Mouse (Mus musculus): ENCODE measurements around the gene Lpar3. TPM values are rescaled to one million over a fixed set of nuclear protein-coding genes. Genes with fewer than 3 reads are reported as not detected.
A peak's percentile ranks its signal among the peaks of the same experiment; 100 is the strongest.

The Lpar3 gene
- polyA plus RNA-seq, 1 experiment from 2014 or later = 2.4 TPM

GRCm38 (mm10) chr3:146186033-146186432 is 34.7 kb upstream of the Lpar3 start:
- Histone ChIP-seq H3K9ac (ENCODE audit: low read length) (no peak overlapping the region), H3K9me3 (ENCODE audit: control insufficient read depth, low read length) (no peaks in the 10 kb centered on the region), H3K4me3 (ENCODE audit: low read depth, low read length) (no peak overlapping the region), H3K4me2 (ENCODE audit: low read depth) (no peak overlapping the region), H3K27me3 (ENCODE audit: control insufficient read depth, insufficient read depth, low read length) (0 out of 2 replicates have a peak, but pooled peaks cover 2% of the 10 kb centered on the region), H3K4me1 (ENCODE audit: control insufficient read depth, insufficient read depth, low read length) (no peaks in the 10 kb centered on the region), H3K36me3 (ENCODE audit: control insufficient read depth, insufficient read depth, low read length) (no peaks in the 10 kb centered on the region), H3K27ac (ENCODE audit: low read depth, low read length) (no peak overlapping the region)
- DNase-seq (ENCODE audit: low spot score) (no peak), ATAC-seq (ENCODE audit: insufficient read depth, low FRiP score, low TSS enrichment) (no peak)
- WGBS = 75% methylated on average over 10 of the region's 10 CpGs

DNA sequence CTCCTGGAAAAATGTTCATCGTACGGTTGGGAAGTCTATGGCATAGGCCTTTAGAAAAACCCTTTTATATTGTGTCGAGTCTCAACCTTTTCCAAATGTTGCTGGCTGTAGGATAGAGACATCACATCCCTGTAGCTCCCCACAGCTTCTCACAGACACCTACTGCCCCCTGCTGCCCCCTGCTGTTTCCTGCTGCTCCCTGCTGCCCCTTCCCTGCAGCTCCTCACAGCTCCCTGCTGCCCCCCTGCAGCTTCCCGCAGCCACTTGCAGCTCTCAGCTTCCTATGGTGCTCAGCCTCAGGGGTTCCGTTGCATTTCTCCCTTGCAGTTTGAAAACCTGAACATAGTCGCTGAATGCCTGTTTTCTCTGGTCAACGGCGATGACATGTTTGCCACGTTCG is 30.8 kb upstream of the Lpar3 start:
- Histone ChIP-seq H3K9ac (ENCODE audit: low read length) (no peak overlapping the region), H3K4me2 (ENCODE audit: low read depth) (no peak overlapping the region), H3K27ac (ENCODE audit: low read depth, low read length) (no peak overlapping the region), H3K27me3 (ENCODE audit: control insufficient read depth, insufficient read depth, low read length) (0 out of 2 replicates have a peak, but pooled peaks cover 2% of the 10 kb centered on the region), H3K4me3 (ENCODE audit: low read depth, low read length) (no peak overlapping the region), H3K9me3 (ENCODE audit: control insufficient read depth, low read length) (no peaks in the 10 kb centered on the region), H3K36me3 (ENCODE audit: control insufficient read depth, insufficient read depth, low read length) (no peaks in the 10 kb centered on the region), H3K4me1 (ENCODE audit: control insufficient read depth, insufficient read depth, low read length) (no peaks in the 10 kb centered on the region)
- ATAC-seq (ENCODE audit: insufficient read depth, low FRiP score, low TSS enrichment) = no peak
- WGBS = 66% methylated on average over 10 of the region's 10 CpGs
- no peak for DNase-seq (ENCODE audit: low spot score)

DNA sequence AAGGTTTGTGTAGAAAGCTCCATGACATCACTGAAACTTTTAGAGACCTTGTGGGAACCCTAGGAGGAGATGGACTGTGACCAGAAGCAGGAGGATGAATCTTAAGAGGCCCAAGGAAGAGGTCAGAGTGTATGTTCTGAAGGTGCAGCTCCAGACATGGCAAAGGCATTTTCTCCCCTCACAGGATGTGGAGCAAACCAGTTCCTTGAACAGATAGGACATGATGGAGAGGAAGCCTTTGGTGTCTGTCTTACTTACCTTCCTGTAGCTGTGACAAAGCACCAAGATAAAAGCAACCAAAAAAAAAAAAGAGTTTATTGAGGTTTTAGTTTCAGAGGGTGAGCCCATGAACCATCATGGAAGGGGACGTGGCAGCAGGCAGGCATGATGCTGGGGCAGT is 28.3 kb upstream of the Lpar3 start:
- no peak overlapping the region for H3K4me2 ChIP-seq (ENCODE audit: low read depth)
- no peak overlapping the region for H3K9ac ChIP-seq (ENCODE audit: low read length)
- no peak overlapping the region for H3K27ac ChIP-seq (ENCODE audit: low read depth, low read length)
- 87% methylated on average over 1 of the region's 1 CpGs for WGBS
- DNase-seq (ENCODE audit: low spot score) = no peak
- no peaks in the 10 kb centered on the region for H3K9me3 ChIP-seq (ENCODE audit: control insufficient read depth, low read length)
- 0 out of 2 replicates have a peak, but pooled peaks cover 4% of the 10 kb centered on the region for H3K4me1 ChIP-seq (ENCODE audit: control insufficient read depth, insufficient read depth, low read length)
- H3K36me3 ChIP-seq (ENCODE audit: control insufficient read depth, insufficient read depth, low read length) = no peaks in the 10 kb centered on the region
- ATAC-seq (ENCODE audit: insufficient read depth, low FRiP score, low TSS enrichment) = no peak
- 0 out of 2 replicates have a peak, but pooled peaks cover 3% of the 10 kb centered on the region for H3K27me3 ChIP-seq (ENCODE audit: control insufficient read depth, insufficient read depth, low read length)
- no peak overlapping the region for H3K4me3 ChIP-seq (ENCODE audit: low read depth, low read length)

- Histone ChIP-seq H3K4me3 (ENCODE audit: low read depth, low read length) (no peak overlapping the region), H3K4me1 (ENCODE audit: control insufficient read depth, insufficient read depth, low read length) (peaks cover 9% of the 10 kb centered on the region; the same call in 1 of the 2 replicates), H3K9me3 (ENCODE audit: control insufficient read depth, low read length) (no peaks in the 10 kb centered on the region), H3K27ac (ENCODE audit: low read depth, low read length) (no peak overlapping the region), H3K4me2 (ENCODE audit: low read depth) (no peak overlapping the region), H3K9ac (ENCODE audit: low read length) (no peak overlapping the region), H3K27me3 (ENCODE audit: control insufficient read depth, insufficient read depth, low read length) (0 out of 2 replicates have a peak, but pooled peaks cover 3% of the 10 kb centered on the region), H3K36me3 (ENCODE audit: control insufficient read depth, insufficient read depth, low read length) (no peaks in the 10 kb centered on the region)
- 85% methylated on average over 5 of the region's 5 CpGs for WGBS
- DNase-seq (ENCODE audit: low spot score) (no peak), ATAC-seq (ENCODE audit: insufficient read depth, low FRiP score, low TSS enrichment) (no peak)
Observed at GRCm38 (mm10) chr3:146195153-146195552, 25.6 kb upstream of the Lpar3 start.

- H3K4me1 ChIP-seq (ENCODE audit: control insufficient read depth, insufficient read depth, low read length) = peaks cover 9% of the 10 kb centered on the region; the same call in 1 of the 2 replicates
- no peaks in the 10 kb centered on the region for H3K9me3 ChIP-seq (ENCODE audit: control insufficient read depth, low read length)
- no peak overlapping the region for H3K27ac ChIP-seq (ENCODE audit: low read depth, low read length)
- H3K4me3 ChIP-seq (ENCODE audit: low read depth, low read length) = no peak overlapping the region
- no peak overlapping the region for H3K9ac ChIP-seq (ENCODE audit: low read length)
- no peak overlapping the region for H3K4me2 ChIP-seq (ENCODE audit: low read depth)
- ATAC-seq (ENCODE audit: insufficient read depth, low FRiP score, low TSS enrichment) (no peak), DNase-seq (ENCODE audit: low spot score) (no peak)
- WGBS = 56% methylated on average over 6 of the region's 6 CpGs
- H3K27me3 ChIP-seq (ENCODE audit: control insufficient read depth, insufficient read depth, low read length) = 0 out of 2 replicates have a peak, but pooled peaks cover 3% of the 10 kb centered on the region
- H3K36me3 ChIP-seq (ENCODE audit: control insufficient read depth, insufficient read depth, low read length) = no peaks in the 10 kb centered on the region
Observed at GRCm38 (mm10) chr3:146196301-146196700, 24.5 kb upstream of the Lpar3 start.

DNA sequence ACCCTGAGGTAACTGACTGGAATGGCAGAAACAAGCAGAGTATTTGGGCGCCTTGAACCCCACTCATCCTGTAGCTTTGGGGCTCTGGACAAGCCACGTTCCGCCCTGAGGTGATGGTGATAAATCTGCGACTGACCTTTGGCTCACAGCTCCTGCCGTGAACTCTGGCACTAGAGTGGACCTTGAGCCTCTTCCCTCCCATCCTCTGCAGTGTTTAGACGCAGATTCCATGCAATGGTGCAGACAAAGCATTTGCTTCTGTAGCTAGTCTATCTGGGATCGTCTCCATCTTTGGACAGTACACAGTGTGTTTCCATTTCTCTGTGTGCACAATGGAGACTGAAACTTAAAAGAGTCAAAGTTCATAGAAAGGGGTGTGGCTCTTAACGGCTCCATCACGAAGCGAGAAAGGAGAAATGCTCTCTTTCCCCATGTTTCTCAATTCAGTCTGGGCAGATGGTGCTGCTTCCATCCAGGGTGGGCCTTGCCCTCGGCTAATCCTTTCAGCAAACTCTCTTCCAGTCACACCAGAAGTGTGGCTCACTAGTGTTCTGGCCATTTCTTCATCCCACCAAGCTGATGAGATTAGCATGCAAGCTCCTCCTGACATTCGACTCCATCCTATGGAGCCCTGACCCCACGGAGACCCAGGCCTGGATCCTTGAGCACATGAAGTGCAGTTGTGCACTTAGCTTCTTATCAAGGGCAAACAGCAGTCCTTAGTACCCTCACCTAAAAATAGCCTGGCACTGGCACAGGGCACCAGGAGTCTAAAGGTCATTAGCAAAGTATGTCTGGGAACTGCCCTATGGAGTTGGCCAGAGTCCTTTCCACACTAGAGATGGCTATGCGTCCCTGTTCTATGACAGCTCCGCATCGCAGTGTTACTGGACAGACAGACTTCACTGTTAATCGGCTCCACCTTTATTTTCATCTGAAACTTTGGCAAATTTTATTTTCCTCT is 23.7 kb upstream of the Lpar3 start:
- ATAC-seq (ENCODE audit: insufficient read depth, low FRiP score, low TSS enrichment) (no peak), DNase-seq (ENCODE audit: low spot score) (no peak)
- no peak overlapping the region for H3K4me3 ChIP-seq (ENCODE audit: low read depth, low read length)
- peaks cover 9% of the 10 kb centered on the region; the same call in 1 of the 2 replicates for H3K4me1 ChIP-seq (ENCODE audit: control insufficient read depth, insufficient read depth, low read length)
- no peak overlapping the region for H3K4me2 ChIP-seq (ENCODE audit: low read depth)
- H3K27me3 ChIP-seq (ENCODE audit: control insufficient read depth, insufficient read depth, low read length) = 0 out of 2 replicates have a peak, but pooled peaks cover 3% of the 10 kb centered on the region
- H3K27ac ChIP-seq (ENCODE audit: low read depth, low read length) = no peak overlapping the region
- WGBS = 67% methylated on average over 17 of the region's 17 CpGs
- no peaks in the 10 kb centered on the region for H3K36me3 ChIP-seq (ENCODE audit: control insufficient read depth, insufficient read depth, low read length)
- H3K9ac ChIP-seq (ENCODE audit: low read length) = no peak overlapping the region
- no peaks in the 10 kb centered on the region for H3K9me3 ChIP-seq (ENCODE audit: control insufficient read depth, low read length)

GRCm38 (mm10) chr3:146197785-146198184 is 23.0 kb upstream of the Lpar3 start:
- 0 out of 2 replicates have a peak, but pooled peaks cover 3% of the 10 kb centered on the region for H3K27me3 ChIP-seq (ENCODE audit: control insufficient read depth, insufficient read depth, low read length)
- H3K4me2 ChIP-seq (ENCODE audit: low read depth) = no peak overlapping the region
- ATAC-seq (ENCODE audit: insufficient read depth, low FRiP score, low TSS enrichment) = no peak
- no peaks in the 10 kb centered on the region for H3K9me3 ChIP-seq (ENCODE audit: control insufficient read depth, low read length)
- H3K4me3 ChIP-seq (ENCODE audit: low read depth, low read length) = no peak overlapping the region
- 85% methylated on average over 12 of the region's 12 CpGs for WGBS
- no peak overlapping the region for H3K9ac ChIP-seq (ENCODE audit: low read length)
- H3K4me1 ChIP-seq (ENCODE audit: control insufficient read depth, insufficient read depth, low read length) = peaks cover 9% of the 10 kb centered on the region; the same call in 1 of the 2 replicates
- H3K27ac ChIP-seq (ENCODE audit: low read depth, low read length) = no peak overlapping the region
- H3K36me3 ChIP-seq (ENCODE audit: control insufficient read depth, insufficient read depth, low read length) = no peaks in the 10 kb centered on the region
- no peak for DNase-seq (ENCODE audit: low spot score)

DNA sequence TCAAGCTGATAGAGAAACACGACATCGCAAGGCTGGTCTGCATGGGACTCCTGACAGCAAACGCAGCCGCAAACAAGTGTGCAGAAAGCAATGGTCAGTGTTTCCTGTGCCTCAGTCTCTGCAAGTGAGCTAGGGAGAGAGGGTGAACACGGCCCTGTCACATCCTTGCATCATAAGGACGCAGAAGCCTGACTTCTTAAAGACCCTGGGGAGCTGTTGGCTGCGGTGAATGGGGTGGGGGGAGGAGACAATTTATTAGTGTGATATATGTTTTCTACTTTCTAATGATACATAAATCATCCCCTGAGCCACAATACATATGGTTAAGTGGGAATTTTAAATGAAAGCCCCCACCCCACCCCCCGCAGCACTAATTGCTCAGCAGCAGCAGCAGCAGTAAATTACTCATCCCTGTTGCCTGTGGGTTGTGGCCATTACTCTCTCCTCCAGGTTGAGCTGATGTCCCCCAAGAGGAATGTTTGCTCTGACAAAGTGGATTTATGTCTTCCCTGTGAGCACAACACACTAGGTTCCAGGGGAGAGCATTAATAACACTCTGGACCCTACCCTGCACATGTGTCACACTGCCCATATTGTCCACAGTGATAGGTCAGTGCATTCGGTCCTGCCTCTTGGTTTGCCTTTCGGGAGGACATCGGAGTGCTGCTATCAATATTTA is 21.8 kb upstream of the Lpar3 start:
- DNase-seq (ENCODE audit: low spot score) (peak; percentile 68), ATAC-seq (ENCODE audit: insufficient read depth, low FRiP score, low TSS enrichment) (peak; percentile 90)
- H3K9ac ChIP-seq (ENCODE audit: low read length) = no peak overlapping the region
- H3K27ac ChIP-seq (ENCODE audit: low read depth, low read length) = 0 out of 2 replicates have a peak overlapping the region, but pooled peaks have one; percentile 34
- 0 out of 2 replicates have a peak, but pooled peaks cover 3% of the 10 kb centered on the region for H3K27me3 ChIP-seq (ENCODE audit: control insufficient read depth, insufficient read depth, low read length)
- 46% methylated on average over 11 of the region's 11 CpGs for WGBS
- H3K4me3 ChIP-seq (ENCODE audit: low read depth, low read length) = no peak overlapping the region
- H3K9me3 ChIP-seq (ENCODE audit: control insufficient read depth, low read length) = no peaks in the 10 kb centered on the region
- peaks cover 9% of the 10 kb centered on the region; the same call in 1 of the 2 replicates for H3K4me1 ChIP-seq (ENCODE audit: control insufficient read depth, insufficient read depth, low read length)
- no peak overlapping the region for H3K4me2 ChIP-seq (ENCODE audit: low read depth)
- H3K36me3 ChIP-seq (ENCODE audit: control insufficient read depth, insufficient read depth, low read length) = no peaks in the 10 kb centered on the region
